Mouse (Mus musculus): ENCODE measurements around the gene Galnt2. TPM values are rescaled to one million over a fixed set of nuclear protein-coding genes. Genes with fewer than 3 reads are reported as not detected.

Galnt2 gene
- polyA plus RNA-seq, 1 experiment = 11.5 TPM

DNA sequence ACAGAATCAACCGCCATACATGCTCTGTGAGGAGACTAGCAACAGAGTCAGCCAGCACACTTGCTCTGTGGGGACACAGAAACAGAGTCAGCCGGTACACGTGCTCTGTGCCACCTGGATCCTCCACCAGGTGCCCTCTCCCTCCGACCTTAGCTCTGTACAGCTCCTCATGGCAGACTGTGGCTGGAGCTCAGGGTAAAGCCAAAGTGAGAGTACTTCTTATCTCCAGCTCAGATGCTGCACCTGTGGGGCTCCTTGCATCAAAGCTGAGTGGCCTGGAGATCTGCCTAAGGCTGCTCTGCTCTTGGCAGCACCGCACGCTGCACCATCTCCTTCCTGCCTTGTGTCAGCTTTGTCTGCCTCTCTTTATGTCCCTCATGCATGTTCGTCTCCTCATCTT lies 40.8 kb upstream of the Galnt2 start:
- Histone ChIP-seq H3K9ac (ENCODE audit: low read depth, poor library complexity, severe bottlenecking) (no peak overlapping the region), H3K36me3 (ENCODE audit: control insufficient read depth, insufficient read depth, low read length, poor library complexity, severe bottlenecking) (no peaks in the 10 kb centered on the region), H3K27me3 (ENCODE audit: control insufficient read depth, insufficient read depth, low read length, poor library complexity, severe bottlenecking) (no peaks in the 10 kb centered on the region), H3K27ac (ENCODE audit: insufficient read depth, low read length) (no peak overlapping the region), H3K9me3 (replicated peaks; ENCODE audit: control insufficient read depth, insufficient read depth, low read length, poor library complexity, severe bottlenecking) (no peaks in the 10 kb centered on the region), H3K4me3 (ENCODE audit: low read depth, low read length) (no peak overlapping the region), H3K4me1 (ENCODE audit: control insufficient read depth, insufficient read depth, low read length) (no peaks in the 10 kb centered on the region)
- TF ChIP-seq CTCF (IDR thresholded peaks at IDR 0.05; ENCODE audit: low read depth, low read length) (no peak), POLR2A (IDR thresholded peaks at IDR 0.05; ENCODE audit: insufficient read depth, low read length) (no peak), EP300 (IDR thresholded peaks at IDR 0.05; ENCODE audit: insufficient read depth, low read depth, low read length) (no peak)

DNA sequence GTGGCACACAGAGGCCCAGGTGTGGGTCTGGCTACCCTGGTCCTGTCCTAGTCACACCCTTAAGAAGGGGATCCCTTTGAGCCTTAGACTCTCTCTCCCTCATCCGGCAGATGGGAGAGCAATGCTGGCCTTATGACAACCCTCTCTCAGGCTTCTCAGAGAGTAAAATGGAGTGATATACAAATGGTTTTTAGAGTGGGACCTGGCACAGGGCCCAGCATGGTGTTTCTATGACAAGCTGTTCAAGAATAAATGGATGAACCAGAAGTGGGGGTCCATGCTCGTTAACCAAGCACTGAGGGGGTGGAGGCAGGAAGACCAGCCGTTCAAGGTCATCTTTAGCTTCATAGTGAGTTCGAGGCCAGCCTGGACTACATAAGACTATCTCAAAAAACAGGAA lies 38.9 kb upstream of the Galnt2 start:
- no peak overlapping the region for H3K4me3 ChIP-seq (ENCODE audit: low read depth, low read length)
- no peak for TF ChIP-seq POLR2A (IDR thresholded peaks at IDR 0.05; ENCODE audit: insufficient read depth, low read length)
- no peak for TF ChIP-seq CTCF (IDR thresholded peaks at IDR 0.05; ENCODE audit: low read depth, low read length)
- TF ChIP-seq EP300 (IDR thresholded peaks at IDR 0.05; ENCODE audit: insufficient read depth, low read depth, low read length) = no peak
- H3K9me3 ChIP-seq (replicated peaks; ENCODE audit: control insufficient read depth, insufficient read depth, low read length, poor library complexity, severe bottlenecking) = no peaks in the 10 kb centered on the region
- H3K4me1 ChIP-seq (ENCODE audit: control insufficient read depth, insufficient read depth, low read length) = peaks cover 6% of the 10 kb centered on the region
- H3K27me3 ChIP-seq (ENCODE audit: control insufficient read depth, insufficient read depth, low read length, poor library complexity, severe bottlenecking) = no peaks in the 10 kb centered on the region
- no peaks in the 10 kb centered on the region for H3K36me3 ChIP-seq (ENCODE audit: control insufficient read depth, insufficient read depth, low read length, poor library complexity, severe bottlenecking)
- no peak overlapping the region for H3K9ac ChIP-seq (ENCODE audit: low read depth, poor library complexity, severe bottlenecking)
- no peak overlapping the region for H3K27ac ChIP-seq (ENCODE audit: insufficient read depth, low read length)

DNA sequence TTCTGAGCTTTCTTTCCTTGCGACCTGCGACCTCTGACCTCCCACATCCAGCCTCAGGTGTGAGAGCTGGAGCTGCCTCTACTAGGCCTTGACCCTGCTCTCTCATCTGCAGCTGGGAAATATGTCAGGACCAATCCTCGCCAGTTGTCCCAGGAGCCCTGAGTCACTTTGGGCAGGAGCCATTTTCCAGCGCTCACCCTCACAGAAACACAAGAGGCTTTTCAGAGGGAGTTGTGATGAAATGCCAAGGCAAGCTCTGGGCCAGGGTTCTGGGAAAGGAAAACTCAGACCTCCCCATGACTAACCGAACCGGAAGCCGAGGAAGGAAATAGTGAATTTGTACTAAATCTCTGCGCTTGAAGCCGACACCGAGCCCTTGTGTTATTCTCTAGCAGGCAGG lies 38.2 kb upstream of the Galnt2 start:
- TF ChIP-seq CTCF (IDR thresholded peaks at IDR 0.05; ENCODE audit: low read depth, low read length) (no peak), POLR2A (IDR thresholded peaks at IDR 0.05; ENCODE audit: insufficient read depth, low read length) (no peak), EP300 (IDR thresholded peaks at IDR 0.05; ENCODE audit: insufficient read depth, low read depth, low read length) (no peak)
- Histone ChIP-seq H3K36me3 (ENCODE audit: control insufficient read depth, insufficient read depth, low read length, poor library complexity, severe bottlenecking) (no peaks in the 10 kb centered on the region), H3K27me3 (ENCODE audit: control insufficient read depth, insufficient read depth, low read length, poor library complexity, severe bottlenecking) (no peaks in the 10 kb centered on the region), H3K9ac (ENCODE audit: low read depth, poor library complexity, severe bottlenecking) (no peak overlapping the region), H3K27ac (ENCODE audit: insufficient read depth, low read length) (no peak overlapping the region), H3K4me1 (ENCODE audit: control insufficient read depth, insufficient read depth, low read length) (peaks cover 6% of the 10 kb centered on the region), H3K9me3 (replicated peaks; ENCODE audit: control insufficient read depth, insufficient read depth, low read length, poor library complexity, severe bottlenecking) (no peaks in the 10 kb centered on the region), H3K4me3 (ENCODE audit: low read depth, low read length) (no peak overlapping the region)

DNA sequence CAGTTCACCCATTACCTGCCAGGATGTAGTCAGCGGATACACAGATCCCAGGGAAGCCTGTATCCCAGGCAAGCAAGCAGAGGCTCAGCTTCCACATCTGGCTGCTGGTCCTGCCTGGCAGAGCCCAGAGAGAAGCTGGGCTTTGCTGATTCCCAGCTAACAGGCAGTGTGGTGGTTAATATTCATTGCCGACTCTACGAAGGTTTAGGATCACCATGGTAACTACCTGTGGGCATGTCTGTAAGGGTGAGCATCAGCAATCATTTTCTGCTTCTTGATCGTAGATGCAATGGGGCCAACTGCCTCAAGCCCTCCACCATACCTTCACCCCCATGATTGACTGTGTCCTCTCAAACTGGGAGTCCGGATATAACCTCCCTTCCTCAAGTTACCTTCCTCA lies 37.2 kb upstream of the Galnt2 start:
- H3K9me3 ChIP-seq (replicated peaks; ENCODE audit: control insufficient read depth, insufficient read depth, low read length, poor library complexity, severe bottlenecking) = no peaks in the 10 kb centered on the region
- no peaks in the 10 kb centered on the region for H3K36me3 ChIP-seq (ENCODE audit: control insufficient read depth, insufficient read depth, low read length, poor library complexity, severe bottlenecking)
- no peaks in the 10 kb centered on the region for H3K27me3 ChIP-seq (ENCODE audit: control insufficient read depth, insufficient read depth, low read length, poor library complexity, severe bottlenecking)
- H3K27ac ChIP-seq (ENCODE audit: insufficient read depth, low read length) = no peak overlapping the region
- no peak overlapping the region for H3K4me3 ChIP-seq (ENCODE audit: low read depth, low read length)
- peaks cover 6% of the 10 kb centered on the region for H3K4me1 ChIP-seq (ENCODE audit: control insufficient read depth, insufficient read depth, low read length)
- H3K9ac ChIP-seq (ENCODE audit: low read depth, poor library complexity, severe bottlenecking) = no peak overlapping the region
- no peak for TF ChIP-seq EP300 (IDR thresholded peaks at IDR 0.05; ENCODE audit: insufficient read depth, low read depth, low read length)

DNA sequence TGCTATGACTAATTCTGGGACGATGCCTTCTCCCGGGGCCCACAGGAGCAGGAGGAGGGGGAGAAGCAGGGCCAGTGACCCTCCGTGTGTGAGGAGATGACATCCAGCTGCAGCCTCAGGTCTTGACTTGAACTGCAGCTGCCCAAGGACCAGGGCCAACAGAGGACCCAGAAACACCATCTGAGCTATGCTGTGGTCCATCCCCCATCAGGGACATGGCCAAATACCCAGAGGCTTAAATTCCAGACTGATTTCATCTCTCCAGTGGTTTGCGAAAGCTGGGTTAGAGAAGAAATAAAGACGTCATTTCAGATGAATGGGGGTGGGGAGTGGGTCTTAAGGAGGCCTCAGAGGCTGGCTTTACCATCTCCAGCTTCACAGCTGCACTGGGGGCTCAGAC lies 35.0 kb upstream of the Galnt2 start:
- H3K27ac ChIP-seq (ENCODE audit: insufficient read depth, low read length) = peak overlapping the region; percentile 71
- H3K9me3 ChIP-seq (replicated peaks; ENCODE audit: control insufficient read depth, insufficient read depth, low read length, poor library complexity, severe bottlenecking) = no peaks in the 10 kb centered on the region
- H3K27me3 ChIP-seq (ENCODE audit: control insufficient read depth, insufficient read depth, low read length, poor library complexity, severe bottlenecking) = no peaks in the 10 kb centered on the region
- no peak overlapping the region for H3K9ac ChIP-seq (ENCODE audit: low read depth, poor library complexity, severe bottlenecking)
- no peak overlapping the region for H3K4me3 ChIP-seq (ENCODE audit: low read depth, low read length)
- no peaks in the 10 kb centered on the region for H3K36me3 ChIP-seq (ENCODE audit: control insufficient read depth, insufficient read depth, low read length, poor library complexity, severe bottlenecking)
- TF ChIP-seq EP300 (IDR thresholded peaks at IDR 0.05; ENCODE audit: insufficient read depth, low read depth, low read length) (no peak), POLR2A (IDR thresholded peaks at IDR 0.05; ENCODE audit: insufficient read depth, low read length) (no peak), CTCF (IDR thresholded peaks at IDR 0.05; ENCODE audit: low read depth, low read length) (no peak)
- peaks cover 6% of the 10 kb centered on the region for H3K4me1 ChIP-seq (ENCODE audit: control insufficient read depth, insufficient read depth, low read length)

DNA sequence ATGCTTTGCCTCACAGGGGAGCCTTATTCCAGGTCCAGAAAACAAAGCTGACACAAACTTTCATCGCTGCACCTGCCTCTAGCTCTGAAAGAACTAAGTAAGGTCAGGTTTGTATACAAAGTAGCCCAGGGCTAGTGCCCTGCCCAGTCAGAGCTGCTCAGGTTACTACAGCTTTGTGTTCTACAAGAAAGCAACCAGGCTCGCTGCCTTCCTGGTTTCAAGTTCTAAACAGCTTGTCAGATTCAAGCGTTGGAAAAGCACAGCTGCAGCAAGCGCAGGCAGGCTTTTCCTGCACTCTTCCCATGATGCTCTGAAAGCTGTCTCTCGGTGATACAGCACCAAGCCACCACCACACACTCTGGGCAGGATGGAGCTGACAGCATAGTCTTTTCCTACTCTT lies 34.4 kb upstream of the Galnt2 start:
- H3K27ac ChIP-seq (ENCODE audit: insufficient read depth, low read length) = peak overlapping the region; percentile 80
- H3K9ac ChIP-seq (ENCODE audit: low read depth, poor library complexity, severe bottlenecking) = no peak overlapping the region
- H3K27me3 ChIP-seq (ENCODE audit: control insufficient read depth, insufficient read depth, low read length, poor library complexity, severe bottlenecking) = no peaks in the 10 kb centered on the region
- H3K9me3 ChIP-seq (replicated peaks; ENCODE audit: control insufficient read depth, insufficient read depth, low read length, poor library complexity, severe bottlenecking) = no peaks in the 10 kb centered on the region
- peak overlapping the region; percentile 45 for H3K4me3 ChIP-seq (ENCODE audit: low read depth, low read length)
- no peak for TF ChIP-seq CTCF (IDR thresholded peaks at IDR 0.05; ENCODE audit: low read depth, low read length)
- TF ChIP-seq EP300 (IDR thresholded peaks at IDR 0.05; ENCODE audit: insufficient read depth, low read depth, low read length) = peak; percentile 81
- H3K4me1 ChIP-seq (ENCODE audit: control insufficient read depth, insufficient read depth, low read length) = peaks cover 6% of the 10 kb centered on the region
- H3K36me3 ChIP-seq (ENCODE audit: control insufficient read depth, insufficient read depth, low read length, poor library complexity, severe bottlenecking) = no peaks in the 10 kb centered on the region

Data from ES-Bruce4 (cell line).